Mouse (Mus musculus): ENCODE data around the gene Fam129b.

- TF ChIP-seq ZKSCAN1 (IDR thresholded peaks at IDR 0.05; ENCODE audit: borderline replicate concordance, low read depth, low read length): no peak
- TF ChIP-seq CHD2 (IDR thresholded peaks at IDR 0.05; ENCODE audit: low read length): no peak
- no peak for TF ChIP-seq CTCF (conservative IDR thresholded peaks at IDR 0.05 in 1 of 2, IDR thresholded peaks at IDR 0.05 in 1 of 2; ENCODE audit: low read depth in 2 of 2, low read length in 2 of 2)
- no peak for TF ChIP-seq NELFE (IDR thresholded peaks at IDR 0.05; ENCODE audit: low read depth, low read length)
- TF ChIP-seq E2F4 (IDR thresholded peaks at IDR 0.05; ENCODE audit: insufficient replicate concordance, low read depth, low read length): no peak
- TF ChIP-seq POLR2A (IDR thresholded peaks at IDR 0.05; ENCODE audit: low read depth, low read length): no peak
- TF ChIP-seq CHD1 (IDR thresholded peaks at IDR 0.05; ENCODE audit: low read depth, low read length): no peak
- no peak for TF ChIP-seq ELF1 (IDR thresholded peaks at IDR 0.05; ENCODE audit: low read depth, low read length)
- no peak for TF ChIP-seq UBTF (IDR thresholded peaks at IDR 0.05; ENCODE audit: low read depth, low read length)
- TF ChIP-seq EP300 (IDR thresholded peaks at IDR 0.05; ENCODE audit: low read length): no peak
- no peak for TF ChIP-seq USF1 (IDR thresholded peaks at IDR 0.05; ENCODE audit: low read depth, low read length)
- no peak for TF ChIP-seq KAT2A (IDR thresholded peaks at IDR 0.05; ENCODE audit: insufficient replicate concordance, low read length)
- TF ChIP-seq SIN3A (IDR thresholded peaks at IDR 0.05; ENCODE audit: low read length): no peak
- TF ChIP-seq PAX5 (IDR thresholded peaks at IDR 0.05; ENCODE audit: low read length): no peak
Observed at GRCm38 (mm10) chr2:32863317-32863716, 12.6 kb upstream of the Fam129b start.
